Mouse (Mus musculus) midbrain, postnatal 0 days (tissue): ENCODE measurements around the gene 1700017B05Rik. TPM values are rescaled to one million over a fixed set of nuclear protein-coding genes. Genes with fewer than 3 reads are reported as not detected.

Experiments used
- ATAC-seq: fragments of 200-750 bp; cut with Nextera tagmentation; 2 replicates; pipeline ENCODE4 v1.8.0; 2017; ENCODE audit warnings: moderate number of reproducible peaks, mild to moderate bottlenecking, moderate TSS enrichment, moderate library complexity; ENCODE audit not compliant: low FRiP score
- DNase-seq: peaks from one replicate; pipeline ENCODE4 v3.0.0-alpha.2; 2015; ENCODE audit warnings: low spot score
- H3K27ac ChIP-seq: fragments of 300-500 bp; sonication (generic); 2 replicates; pipeline ENCODE4 v1.5.1; 2014; ENCODE audit warnings: low read depth, mild to moderate bottlenecking, low read length, mixed read lengths
- H3K27me3 ChIP-seq: fragments of 300-500 bp; sonication (generic); 2 replicates; pipeline ENCODE4 v1.6.1; 2014; ENCODE audit warnings: low read length, control low read depth, mixed read lengths; ENCODE audit not compliant: insufficient read depth
- H3K36me3 ChIP-seq: fragments of 300-500 bp; sonication (generic); 2 replicates; pipeline ENCODE4 v1.6.1; 2014; ENCODE audit warnings: low read length, control low read depth, mixed read lengths; ENCODE audit not compliant: insufficient read depth
- H3K4me1 ChIP-seq: fragments of 300-500 bp; sonication (generic); 2 replicates; pipeline ENCODE4 v1.6.1; 2014; ENCODE audit warnings: mild to moderate bottlenecking, control low read depth, antibody characterized with exemption, low read length, mixed read lengths; ENCODE audit not compliant: insufficient read depth
- H3K4me2 ChIP-seq: fragments of 300-500 bp; sonication (generic); 2 replicates; pipeline ENCODE4 v1.6.1; 2014; ENCODE audit warnings: low read depth, mild to moderate bottlenecking, low read length, mixed read lengths; ENCODE audit not compliant: poor library complexity, severe bottlenecking
- H3K4me3 ChIP-seq: fragments of 300-500 bp; sonication (generic); 2 replicates; pipeline ENCODE4 v1.5.1; 2014; ENCODE audit warnings: low read depth, mild to moderate bottlenecking, low read length, moderate library complexity
- H3K9ac ChIP-seq: fragments of 300-500 bp; sonication (generic); replicated peaks from 2 replicates; pipeline ENCODE4 v1.6.1; 2014; ENCODE audit warnings: mild to moderate bottlenecking, low read length, moderate library complexity, mixed read lengths; ENCODE audit not compliant: poor library complexity, severe bottlenecking
- H3K9me3 ChIP-seq: fragments of 300-500 bp; sonication (generic); 2 replicates; pipeline ENCODE4 v1.6.1; 2016; ENCODE audit warnings: low read length, control low read depth
- CTCF ChIP-seq: IDR thresholded peaks from 2 replicates; pipeline ENCODE4 v1.5.1; 2016; ENCODE audit warnings: antibody characterized with exemption, mild to moderate bottlenecking
- WGBS: fragments of 180-500 bp; shearing (Covaris S2); extraction: QIAGEN DNeasy Blood & Tissue Kit; methylation state at CpG from one replicate; pipeline ENCODE4 v1.1.7; 2014; 5-methylcytosine and 5-hydroxymethylcytosine counted together
- polyA plus RNA-seq: library from polyadenylated mRNA; unstranded; fragments of >200 nt; fragmentation: Nextera tagmentation; extraction: Ambion mirVana; gene quantifications from 2 replicates; pipeline ENCODE4 v1.2.1, GENCODE M21; 2015
- total RNA-seq: library from RNA; depleted of rRNA; stranded (reverse); fragments of >200 nt; gene quantifications from 2 replicates; pipeline ENCODE4 v1.2.3, GENCODE M21; 2014

The 1700017B05Rik gene
- total and polyA plus RNA-seq, 2 experiments from 2014 or later = 5.0 to 10.9 TPM

DNA sequence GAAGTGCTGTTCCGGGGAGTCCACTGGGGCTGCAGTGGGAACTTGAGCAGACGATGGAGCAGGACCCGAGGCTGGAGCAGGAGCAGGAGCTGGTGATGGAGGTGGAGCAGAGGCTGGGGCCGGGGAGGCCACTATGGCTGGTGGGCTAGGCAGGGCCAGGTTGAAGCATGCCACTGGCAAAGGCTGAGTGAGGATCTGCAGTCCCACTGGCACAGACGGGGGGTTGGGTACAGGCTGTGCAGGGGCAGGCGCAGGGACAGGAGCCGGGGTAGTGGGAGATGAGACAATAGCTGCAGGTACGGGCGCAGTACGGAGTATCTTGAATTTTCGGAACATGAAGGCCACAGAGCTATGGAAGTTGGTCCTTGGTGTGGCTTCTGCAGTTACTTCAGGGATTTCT lies 5.6 kb downstream of the 1700017B05Rik start:
- no peak for TF ChIP-seq CTCF
- no peak overlapping the region for H3K4me2 ChIP-seq
- H3K27me3 ChIP-seq = no peaks in the 10 kb centered on the region
- H3K27ac ChIP-seq = no peak overlapping the region
- no peaks in the 10 kb centered on the region for H3K4me1 ChIP-seq
- peaks cover 29% of the 10 kb centered on the region for H3K36me3 ChIP-seq
- WGBS = 94% methylated on average over 11 of the region's 11 CpGs
- DNase-seq (no peak), ATAC-seq (no peak)
- no peak overlapping the region for H3K4me3 ChIP-seq
- no peaks in the 10 kb centered on the region for H3K9me3 ChIP-seq
- H3K9ac ChIP-seq = no peak overlapping the region

DNA sequence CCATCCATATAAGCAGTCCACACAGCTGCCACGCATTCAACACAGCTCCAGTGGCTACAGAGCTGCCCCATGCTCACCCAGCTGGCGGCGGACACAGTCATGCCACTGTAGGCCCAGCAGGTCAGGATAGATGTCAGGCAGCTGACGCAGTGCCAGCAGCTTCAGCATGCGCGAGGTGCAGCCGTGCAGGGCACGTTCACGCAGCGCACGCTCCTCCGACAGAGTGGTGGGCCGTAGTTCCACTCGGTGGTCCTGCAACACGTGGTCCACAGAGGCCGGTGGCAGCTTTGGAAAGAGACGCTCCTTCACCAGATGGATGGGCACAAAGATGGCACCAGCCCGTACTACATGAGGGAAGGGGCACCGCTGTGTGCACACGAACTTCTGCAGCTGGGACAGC lies 6.1 kb downstream of the 1700017B05Rik start:
- TF ChIP-seq CTCF = no peak
- Histone ChIP-seq H3K9me3 (no peaks in the 10 kb centered on the region), H3K27me3 (no peaks in the 10 kb centered on the region), H3K9ac (no peak overlapping the region), H3K4me1 (no peaks in the 10 kb centered on the region), H3K4me3 (no peak overlapping the region), H3K27ac (no peak overlapping the region), H3K4me2 (no peak overlapping the region), H3K36me3 (peaks cover 29% of the 10 kb centered on the region)
- ATAC-seq (no peak), DNase-seq (no peak)
- 98% methylated on average over 20 of the region's 20 CpGs for WGBS

DNA sequence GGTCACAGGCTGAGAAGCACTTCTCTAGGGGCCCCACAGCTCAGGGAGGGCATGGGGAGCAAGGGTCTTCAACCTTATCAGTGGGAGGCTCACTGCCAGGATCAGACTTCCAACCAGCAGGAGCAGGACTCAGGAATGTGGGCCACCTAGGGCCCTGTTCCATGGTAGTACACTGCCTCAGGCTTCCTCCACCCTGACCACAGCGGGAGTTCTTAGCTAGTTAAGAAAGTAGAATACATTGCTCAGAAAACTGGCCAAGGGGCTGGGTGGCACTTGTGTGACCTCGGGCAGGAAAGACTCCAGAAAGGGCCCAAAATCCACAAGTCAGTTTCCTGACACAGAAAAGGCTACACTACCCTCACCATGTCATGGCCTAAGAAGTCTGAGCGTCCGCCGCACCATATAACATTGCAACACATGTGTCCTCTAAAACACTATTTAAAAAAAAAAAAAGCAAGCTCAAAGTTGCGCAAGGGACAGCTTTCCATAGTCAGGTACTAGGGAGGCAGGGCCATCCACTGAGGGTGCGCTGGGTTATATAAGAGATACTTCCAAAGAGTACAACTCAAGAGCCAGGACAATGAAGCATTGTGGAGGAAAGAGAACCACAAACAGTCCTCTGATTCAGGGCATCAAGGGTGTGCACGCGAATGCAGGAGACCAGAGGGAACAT lies 7.5 kb downstream of the 1700017B05Rik start:
- Histone ChIP-seq H3K27me3 (no peaks in the 10 kb centered on the region), H3K4me2 (no peak overlapping the region), H3K27ac (no peak overlapping the region), H3K9me3 (no peaks in the 10 kb centered on the region), H3K9ac (no peak overlapping the region), H3K4me1 (no peaks in the 10 kb centered on the region), H3K4me3 (no peak overlapping the region), H3K36me3 (peaks cover 32% of the 10 kb centered on the region)
- DNase-seq (no peak), ATAC-seq (no peak)
- TF ChIP-seq CTCF = no peak
- WGBS = 92% methylated on average over 9 of the region's 9 CpGs

DNA sequence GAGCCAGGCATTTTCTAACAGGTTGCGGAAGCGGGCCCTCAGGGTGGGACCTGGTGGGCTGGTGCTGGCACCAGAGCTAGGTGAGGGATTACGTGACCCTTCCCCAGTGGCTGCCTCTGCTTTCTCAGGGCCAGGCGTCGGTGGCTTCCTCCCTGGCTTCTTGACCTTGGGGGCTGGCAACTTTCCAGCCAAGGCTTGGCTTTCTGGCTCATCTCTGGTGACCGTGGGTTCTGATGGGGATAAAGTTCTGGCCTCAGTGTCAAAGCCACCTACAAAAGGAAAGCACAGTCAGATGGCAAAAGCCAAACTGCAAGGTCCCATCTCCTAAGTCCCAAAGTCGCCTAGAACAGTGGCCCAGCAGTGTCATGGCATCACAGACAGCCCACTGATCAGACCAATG lies 8.4 kb downstream of the 1700017B05Rik start:
- H3K4me2 ChIP-seq = no peak overlapping the region
- no peak overlapping the region for H3K9ac ChIP-seq
- no peaks in the 10 kb centered on the region for H3K4me1 ChIP-seq
- DNase-seq (no peak), ATAC-seq (no peak)
- 90% methylated on average over 7 of the region's 7 CpGs for WGBS
- TF ChIP-seq CTCF = no peak
- no peaks in the 10 kb centered on the region for H3K9me3 ChIP-seq
- no peak overlapping the region for H3K4me3 ChIP-seq
- no peak overlapping the region for H3K27ac ChIP-seq
- H3K27me3 ChIP-seq = no peaks in the 10 kb centered on the region
- peaks cover 32% of the 10 kb centered on the region for H3K36me3 ChIP-seq

GRCm38 (mm10) chr9:57251139-57251538 lies 11.3 kb downstream of the 1700017B05Rik start:
- Histone ChIP-seq H3K36me3 (peaks cover 19% of the 10 kb centered on the region), H3K9me3 (no peaks in the 10 kb centered on the region), H3K9ac (no peak overlapping the region), H3K27me3 (no peaks in the 10 kb centered on the region), H3K4me3 (no peak overlapping the region), H3K4me2 (no peak overlapping the region), H3K4me1 (no peaks in the 10 kb centered on the region), H3K27ac (no peak overlapping the region)
- no peak for TF ChIP-seq CTCF
- DNase-seq (no peak), ATAC-seq (no peak)
- 93% methylated on average over 2 of the region's 2 CpGs for WGBS

DNA sequence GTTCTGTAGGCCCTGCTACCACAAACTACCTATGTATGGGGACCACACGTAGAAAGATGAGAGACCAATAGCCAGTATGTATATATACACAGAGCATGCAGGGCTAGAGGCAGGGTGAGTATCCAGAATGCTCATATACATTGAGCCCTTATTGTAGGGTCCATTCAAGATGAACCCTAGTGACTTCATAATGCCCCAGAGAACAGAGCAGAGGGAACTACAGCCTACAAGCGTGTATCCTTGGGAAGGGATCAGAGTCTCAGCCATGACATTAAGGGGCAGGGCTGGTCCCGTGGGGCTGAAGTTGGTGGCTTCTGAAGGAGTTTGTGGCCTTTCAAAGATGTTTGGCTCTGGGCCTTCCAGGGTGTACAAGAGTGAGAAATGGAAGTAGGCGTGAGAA lies 12.4 kb downstream of the 1700017B05Rik start:
- ATAC-seq (no peak), DNase-seq (no peak)
- Histone ChIP-seq H3K4me3 (no peak overlapping the region), H3K9ac (no peak overlapping the region), H3K36me3 (peaks cover 17% of the 10 kb centered on the region), H3K27me3 (no peaks in the 10 kb centered on the region), H3K4me1 (no peaks in the 10 kb centered on the region), H3K27ac (no peak overlapping the region), H3K9me3 (no peaks in the 10 kb centered on the region), H3K4me2 (no peak overlapping the region)
- WGBS = 89% methylated on average over 4 of the region's 4 CpGs
- no peak for TF ChIP-seq CTCF
